Mouse (Mus musculus) frontal cortex, postnatal 14 days (tissue): ENCODE measurements around the gene Ptges2.
"Not testable (repeated sequence)": the region's sequence is repeated elsewhere in the genome, so short reads cannot be mapped to it uniquely, and the experiment has no call there.

Experiments
- DNase-seq, 2 experiments: peaks; one replicate each; pipeline ENCODE4 v3.0.0; 2022; ENCODE audit warnings: low spot score in 2 of 2

Ptges2 gene

DNA sequence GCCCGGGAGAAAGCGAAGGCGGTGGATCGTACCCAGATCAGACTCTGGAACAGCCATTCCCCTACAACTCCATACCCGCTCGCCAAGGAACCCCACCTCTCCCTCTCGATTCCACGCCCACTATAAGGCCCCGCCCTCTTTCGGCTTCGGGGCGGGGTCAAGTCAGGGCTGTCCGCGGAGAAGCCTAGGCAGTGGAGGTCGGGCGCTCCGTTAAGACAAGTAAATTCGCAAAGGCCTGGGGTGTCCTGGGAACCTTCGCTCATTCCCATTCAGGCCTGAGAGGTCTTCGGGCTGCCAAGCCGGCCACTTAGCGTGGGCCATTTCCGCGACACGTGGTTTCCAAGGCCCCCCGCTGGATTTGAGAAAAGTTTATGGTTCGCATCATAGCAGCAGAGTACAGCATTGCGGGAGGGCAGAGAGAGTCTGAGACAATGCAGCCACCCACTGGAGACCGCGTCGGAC is at the start of gene Ptges2:
Gene Ptges2, plus strand, starts transcription at position 413 of the 462 bp plus-strand sequence.
- peak; percentile 84 to 85 for DNase-seq

DNA sequence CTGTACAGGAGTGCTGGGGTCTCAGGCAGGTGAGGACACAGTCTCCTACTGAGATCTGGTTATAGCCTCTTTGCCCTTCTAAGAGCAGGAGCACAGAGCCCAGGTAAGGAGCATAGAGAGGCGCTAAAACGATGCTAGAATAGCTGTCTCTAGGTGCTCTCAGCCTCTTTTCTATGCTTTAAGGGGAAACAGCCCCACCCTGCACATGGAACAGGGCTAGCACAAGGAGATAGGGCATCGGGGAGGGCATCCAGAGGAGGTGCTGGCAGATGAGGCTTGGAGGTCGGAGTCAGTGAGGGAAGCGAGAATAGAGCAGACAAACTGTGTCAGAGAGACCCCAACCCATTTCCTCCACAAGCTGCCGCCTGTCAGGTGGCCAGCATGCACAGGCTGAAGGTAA is 48.7 kb upstream of the Ptges2 start:
- no peak for DNase-seq

DNA sequence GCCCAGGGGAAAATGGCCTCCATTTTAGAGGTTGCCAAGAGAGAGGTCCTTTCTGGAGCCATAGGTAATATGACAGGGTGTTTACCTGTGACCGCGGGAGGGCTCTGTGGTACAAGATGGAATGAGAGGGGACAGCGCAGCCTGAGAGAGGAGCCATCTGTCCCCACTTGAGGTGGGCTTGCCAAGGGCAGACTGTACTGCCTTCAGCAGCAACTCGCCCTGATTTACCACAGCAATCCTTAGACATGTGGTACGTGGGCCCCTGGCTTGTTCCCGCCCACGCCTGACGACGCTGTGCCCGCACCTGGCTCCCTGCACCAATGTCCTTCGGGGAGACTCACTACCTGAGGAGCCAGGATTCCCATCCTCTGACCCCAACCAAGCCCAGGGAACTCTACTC is 47.4 kb upstream of the Ptges2 start:
- no peak for DNase-seq

DNA sequence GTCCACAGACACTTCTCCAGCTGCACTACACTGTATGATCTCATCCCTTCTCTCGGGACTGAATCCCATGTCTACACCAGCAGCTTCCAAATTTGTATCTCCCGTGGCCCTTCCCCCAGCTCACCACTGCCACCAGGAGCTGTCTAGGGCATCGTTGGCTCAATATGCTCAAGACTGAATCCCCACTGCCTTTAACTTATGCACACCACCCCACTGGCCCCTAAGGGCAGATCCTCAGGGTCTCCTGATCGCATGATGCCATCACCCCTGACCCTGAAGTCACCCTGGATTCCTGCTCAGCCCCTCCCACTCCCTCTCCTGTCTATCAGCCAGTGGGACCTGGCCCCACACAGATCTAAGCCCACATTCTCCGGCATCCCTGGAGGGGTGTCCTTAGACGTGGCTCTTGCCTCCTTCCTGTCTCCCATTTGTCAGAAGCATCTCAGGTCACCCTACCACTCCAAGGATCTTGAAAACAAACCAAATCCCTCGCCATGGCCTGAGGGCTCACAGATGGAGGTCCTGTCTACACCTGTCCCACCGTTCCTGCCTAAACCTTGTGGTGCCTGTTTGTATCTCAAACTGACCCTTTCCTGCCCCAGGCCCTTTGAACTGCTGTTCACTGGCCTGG is 46.0 kb upstream of the Ptges2 start:
- DNase-seq: no peak

DNA sequence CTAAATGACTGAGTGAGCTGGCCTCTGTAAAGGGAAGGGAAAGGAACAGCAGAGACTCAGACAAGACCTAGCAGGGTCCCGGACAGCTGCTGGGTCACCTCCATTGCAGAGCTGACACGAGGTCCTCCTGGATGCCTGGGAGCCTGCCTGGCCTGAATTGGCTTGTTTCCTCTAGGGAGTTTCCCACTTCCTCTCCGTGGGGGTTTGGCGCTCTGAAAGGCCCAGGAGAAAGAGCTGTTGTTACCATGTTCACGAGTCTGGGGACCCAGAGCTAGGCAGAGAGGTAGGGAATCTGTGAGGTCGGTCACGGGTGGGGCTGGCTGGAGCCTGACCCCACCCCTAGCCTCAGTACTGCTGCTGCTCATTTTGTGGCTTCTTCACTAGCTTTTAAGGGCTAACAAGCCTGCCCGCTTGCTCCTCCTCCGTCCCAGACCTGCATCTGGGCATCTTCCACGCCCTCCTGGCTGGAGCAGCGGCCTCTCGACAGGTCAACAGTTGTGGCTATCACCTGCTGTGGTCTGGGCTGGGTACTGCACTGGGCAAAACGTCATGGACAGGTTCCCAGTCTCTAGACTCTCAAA is 45.1 kb upstream of the Ptges2 start:
- no peak for DNase-seq

DNA sequence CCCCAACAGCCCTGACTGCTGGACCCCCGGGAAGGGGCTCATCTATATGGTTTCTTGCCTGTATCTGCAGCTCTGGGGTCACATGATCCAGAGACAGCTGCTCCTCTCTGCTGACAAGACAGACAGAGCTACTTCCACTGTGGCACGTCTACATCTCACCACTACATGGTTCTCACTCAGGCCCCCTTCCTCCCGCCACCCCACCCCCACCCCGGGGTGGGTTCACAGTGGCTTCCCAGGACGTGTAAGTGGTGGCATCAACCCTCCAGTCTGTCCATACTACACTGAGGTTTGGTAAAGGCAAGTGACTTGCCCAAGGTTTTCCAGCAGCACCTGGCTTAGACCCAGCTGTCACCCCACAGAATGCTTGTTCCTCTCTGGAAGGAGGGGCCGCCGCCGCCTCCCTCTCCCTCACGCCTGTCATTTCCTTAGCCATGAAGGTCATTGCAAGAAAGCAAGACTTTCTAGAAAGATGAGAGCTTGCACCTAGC is 44.2 kb upstream of the Ptges2 start:
- DNase-seq: no peak

DNA sequence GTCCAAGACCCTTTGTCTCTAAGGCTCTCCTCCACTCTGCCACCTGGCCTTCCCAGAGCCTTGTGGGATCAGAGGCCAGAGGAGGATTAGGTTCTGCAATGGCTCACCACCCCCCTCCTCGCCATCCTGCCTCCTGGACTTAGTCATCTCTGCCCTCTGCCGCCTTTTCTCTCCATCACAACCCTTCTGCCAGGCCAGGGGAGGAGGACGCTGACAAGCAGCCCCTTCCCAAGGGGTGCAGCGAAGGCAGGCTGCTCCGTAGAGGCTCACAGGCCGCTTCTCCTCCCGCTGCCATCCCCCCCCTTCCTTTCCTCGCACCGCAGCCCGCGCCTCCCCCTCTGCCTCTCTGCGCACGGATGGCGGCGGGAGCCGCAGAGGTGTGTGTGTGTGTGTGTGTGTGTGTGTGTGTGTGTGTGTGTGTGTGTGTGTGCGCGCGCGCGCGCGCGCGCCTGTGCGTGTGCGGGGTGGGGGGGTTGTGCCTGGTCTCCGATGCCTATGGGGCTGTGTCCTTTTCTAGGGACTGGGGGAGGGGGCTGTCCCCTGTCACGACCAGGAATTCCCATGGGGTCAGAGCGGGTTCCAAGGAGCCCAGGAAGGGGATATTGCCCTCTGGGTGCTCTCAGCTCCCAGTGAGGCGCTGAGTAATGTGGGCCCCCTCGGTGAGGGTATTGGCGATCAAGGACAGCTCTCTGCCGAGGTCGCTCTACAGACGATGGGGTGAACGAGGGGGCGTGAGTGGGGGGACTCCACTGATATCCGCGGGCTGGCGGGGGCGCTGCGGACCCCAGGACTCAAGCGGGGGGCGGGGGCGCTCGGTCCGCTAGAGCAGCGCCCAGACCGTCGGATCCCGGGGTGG is 43.3 kb upstream of the Ptges2 start, which contains the start of gene Ciz1:
Gene Ciz1, plus strand, starts transcription at position 177 of the 856 bp plus-strand sequence.
- no peak for DNase-seq

DNA sequence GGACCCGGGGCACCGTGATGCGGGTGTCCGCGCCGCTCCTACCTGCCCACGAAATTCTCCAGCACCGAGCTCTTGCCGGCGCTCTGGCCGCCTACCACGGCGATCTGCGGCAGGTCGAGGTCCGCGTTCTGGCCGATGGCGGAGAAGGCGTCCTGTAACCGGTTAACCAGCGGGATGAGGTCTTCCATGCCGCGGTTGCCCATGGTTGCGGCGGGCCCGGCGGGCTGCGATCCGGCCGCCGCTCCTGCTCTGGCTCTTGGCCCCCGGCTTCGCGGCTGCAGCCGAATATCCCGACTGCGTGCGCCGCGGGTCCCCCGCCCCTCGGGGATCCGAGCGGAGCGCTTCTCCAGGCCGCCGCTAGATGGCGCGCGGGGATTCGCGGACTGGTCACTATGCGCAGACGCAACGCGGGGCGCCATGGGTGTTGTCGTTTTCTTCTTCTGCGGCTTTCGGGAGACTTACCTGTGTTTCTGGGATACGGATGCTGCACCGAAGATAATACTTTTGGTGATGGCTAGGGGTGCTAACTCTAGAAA is 42.6 kb upstream of the Ptges2 start, which contains the start of gene Dnm1:
Gene Dnm1, minus strand, starts transcription at position 332 of the 536 bp plus-strand sequence.
- DNase-seq: peak; percentile 84 to 93

DNA sequence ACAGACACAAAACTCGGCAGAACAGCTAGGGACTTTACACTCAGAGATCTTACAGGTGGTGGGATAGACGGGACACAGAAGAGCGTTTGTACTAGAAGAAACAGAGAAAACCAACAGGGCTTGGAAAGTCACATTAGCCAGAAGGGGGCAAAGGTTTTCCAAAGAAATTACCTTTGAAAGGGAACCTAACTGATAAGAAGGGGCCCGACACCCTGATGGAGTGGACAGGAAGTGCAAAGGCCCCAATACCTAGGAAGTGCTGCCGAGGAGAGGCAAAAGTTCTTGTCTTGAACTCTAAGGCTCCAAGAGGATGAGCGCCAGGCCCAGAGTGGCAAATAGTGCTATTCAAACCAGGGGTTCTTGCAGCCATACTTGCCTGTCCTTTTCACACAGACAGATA is 41.9 kb upstream of the Ptges2 start:
- no peak for DNase-seq

DNA sequence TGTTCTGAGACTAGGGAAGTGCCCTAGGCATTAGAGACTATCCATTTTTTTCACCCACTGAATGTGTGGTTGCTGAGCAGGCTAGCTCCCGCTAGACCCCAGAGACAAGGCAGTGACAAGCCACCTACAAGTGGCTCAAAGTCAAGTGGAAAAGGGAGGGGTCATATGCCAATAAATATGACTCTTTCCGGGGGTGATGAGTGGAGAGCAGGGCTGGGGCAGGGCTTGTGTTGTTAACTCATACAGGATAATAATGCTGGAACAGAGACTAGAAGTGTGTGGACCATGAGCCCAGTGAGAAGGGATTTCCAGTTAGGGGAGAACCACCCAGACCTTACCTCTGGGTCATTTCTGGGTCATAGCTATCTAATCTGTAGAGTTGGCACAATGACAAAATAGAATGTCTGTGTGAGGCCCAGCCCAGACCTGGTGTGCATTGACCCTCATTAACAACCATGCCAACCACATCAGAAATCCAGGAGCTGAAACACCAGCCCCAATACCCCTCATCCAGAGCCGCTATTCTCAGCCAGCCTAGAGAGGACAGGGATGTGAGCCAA is 41.3 kb upstream of the Ptges2 start:
- DNase-seq: no peak

DNA sequence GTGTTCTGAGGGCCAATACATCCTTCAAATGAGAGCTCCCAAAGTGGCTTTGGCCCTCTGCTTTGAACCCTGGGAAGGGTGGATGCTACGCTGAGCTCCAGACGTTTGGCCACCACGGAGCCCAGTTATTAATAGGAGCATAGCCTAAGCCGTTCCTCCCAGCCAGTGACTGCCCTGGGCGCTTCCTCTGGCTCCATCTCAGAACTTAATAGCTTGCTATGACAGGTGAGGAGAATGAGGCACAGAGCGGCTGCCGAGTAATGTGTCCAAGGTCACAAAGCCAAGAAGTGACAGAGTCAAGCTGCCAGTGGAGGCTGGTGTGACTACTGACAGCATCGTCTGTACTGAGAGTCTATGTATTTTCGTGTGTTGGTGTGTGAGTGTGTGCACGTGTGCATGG is 39.5 kb upstream of the Ptges2 start:
- no peak for DNase-seq

DNA sequence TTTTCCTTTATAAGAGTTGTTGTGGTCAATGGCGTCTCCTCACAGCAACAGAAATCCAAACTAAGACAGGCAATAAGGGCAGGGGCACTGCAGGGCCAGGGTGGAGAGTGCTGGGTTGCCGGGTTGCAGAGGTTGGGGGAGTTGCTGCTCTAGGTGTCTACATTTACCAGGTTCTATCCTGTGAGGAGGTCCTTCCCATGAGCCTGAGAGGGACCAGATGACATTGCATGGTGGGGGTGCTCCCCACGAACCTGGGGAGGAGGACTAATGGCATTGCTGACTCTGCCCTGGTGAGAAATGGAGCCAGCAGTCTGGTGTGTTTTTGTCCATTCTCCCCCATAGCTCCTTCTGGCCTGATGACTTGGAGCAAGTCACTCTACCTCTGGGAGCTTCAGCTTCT is 38.0 kb upstream of the Ptges2 start:
- DNase-seq: no peak

DNA sequence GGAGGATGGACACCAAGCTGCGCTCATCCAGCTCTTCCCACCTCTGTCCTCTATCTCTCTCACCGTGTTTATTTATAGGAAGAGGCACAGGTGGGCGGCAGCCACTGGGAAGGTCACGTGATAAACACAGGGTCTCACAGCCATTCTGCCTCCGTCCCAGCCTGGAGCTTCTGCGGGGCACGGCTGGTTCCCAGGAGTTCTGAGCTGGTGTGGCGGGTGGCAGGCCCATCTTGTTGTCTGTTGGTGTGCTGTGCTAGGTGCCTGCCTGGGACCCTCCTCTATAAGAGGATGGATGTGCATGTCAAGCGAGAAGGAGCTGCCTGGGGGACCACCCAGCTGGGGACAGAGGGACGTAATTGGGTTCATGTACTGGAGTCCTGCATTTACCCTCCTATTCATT is 37.3 kb upstream of the Ptges2 start:
- no peak for DNase-seq

DNA sequence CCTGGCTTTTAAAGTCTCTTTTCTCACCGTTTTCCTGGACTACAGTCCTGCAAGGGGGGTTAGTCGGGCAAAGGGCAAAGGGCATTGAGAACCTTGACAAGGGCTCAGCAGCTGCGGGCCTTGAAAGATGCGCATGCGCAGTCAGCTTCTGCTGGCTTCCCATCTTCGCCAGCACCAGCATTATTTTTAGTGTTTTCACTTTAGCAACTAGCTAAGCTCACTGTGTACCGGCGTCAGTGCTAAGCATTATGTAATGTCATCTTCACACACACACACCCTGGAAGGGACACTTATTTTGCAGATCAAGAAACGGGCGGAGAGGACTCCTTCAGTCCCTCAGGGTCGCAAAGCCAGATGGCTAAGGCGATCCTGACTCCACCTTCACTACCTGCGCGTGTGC is 35.0 kb upstream of the Ptges2 start:
- DNase-seq: peak; percentile 67 to 77

DNA sequence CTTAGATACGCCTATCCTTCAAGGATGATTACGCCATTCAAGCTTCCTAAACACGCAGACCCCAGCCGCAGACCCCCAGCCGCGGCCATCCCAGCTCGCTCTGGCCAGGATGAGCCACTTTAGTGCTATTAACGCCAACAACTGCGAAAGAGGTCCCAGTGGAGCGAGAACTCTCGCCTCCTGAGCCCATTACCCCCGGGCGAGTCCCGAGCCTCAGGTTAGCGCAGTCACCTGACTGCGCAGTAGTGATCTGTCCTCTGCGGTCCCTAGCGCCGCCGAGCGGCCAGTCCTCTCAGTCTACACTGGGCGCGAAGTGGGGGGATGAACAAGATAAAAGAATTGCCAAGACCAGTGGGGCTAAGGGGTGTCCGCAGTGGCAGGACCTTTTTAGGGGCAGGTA is 34.3 kb upstream of the Ptges2 start:
- peak; percentile 60 to 66 for DNase-seq

DNA sequence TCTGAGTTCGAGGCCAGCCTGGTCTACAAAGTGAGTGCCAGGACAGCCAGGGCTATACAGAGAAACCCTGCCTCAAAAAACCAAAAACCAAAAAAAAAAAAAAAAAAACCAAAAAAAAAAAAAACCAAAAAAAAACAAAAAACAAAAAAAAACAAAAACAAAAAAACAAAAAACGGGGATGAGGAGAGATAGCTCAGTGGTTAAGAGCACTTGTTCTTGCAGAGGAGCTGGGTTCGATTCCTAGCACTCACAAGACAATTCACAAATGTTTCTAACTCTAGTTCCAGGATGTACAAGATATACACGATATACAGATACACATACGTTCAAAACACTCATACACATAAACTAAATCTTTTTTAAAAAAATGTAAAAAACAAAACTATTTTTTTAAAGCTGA is 33.4 kb upstream of the Ptges2 start:
- DNase-seq: not testable (repeated sequence)

DNA sequence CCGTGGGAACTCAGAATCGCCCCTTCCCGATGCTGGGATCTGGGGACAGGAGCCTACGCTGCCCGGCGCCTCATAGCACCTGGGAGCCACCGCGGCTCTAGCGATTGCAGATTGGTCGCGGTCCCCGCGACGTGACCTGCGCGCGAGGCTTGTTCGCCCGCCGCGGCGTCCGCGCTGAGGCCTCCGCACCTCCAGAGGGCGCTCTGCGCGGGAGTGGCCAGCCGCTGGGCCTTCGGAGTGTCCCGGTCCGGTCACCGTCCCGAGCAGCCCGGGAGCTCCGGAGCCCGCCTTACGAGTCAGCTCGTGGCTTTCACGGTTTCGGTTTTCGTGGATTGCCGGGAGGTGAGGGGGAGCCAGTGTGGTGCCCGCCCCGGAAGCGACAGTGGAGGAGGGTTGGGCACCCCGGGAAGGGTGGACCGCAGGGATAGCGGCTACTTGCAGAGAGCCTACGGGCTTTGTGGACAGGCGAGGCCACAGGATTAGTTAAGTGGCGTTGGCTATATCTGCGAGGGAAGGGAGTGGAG is 32.8 kb upstream of the Ptges2 start:
- peak; percentile 78 to 86 for DNase-seq

DNA sequence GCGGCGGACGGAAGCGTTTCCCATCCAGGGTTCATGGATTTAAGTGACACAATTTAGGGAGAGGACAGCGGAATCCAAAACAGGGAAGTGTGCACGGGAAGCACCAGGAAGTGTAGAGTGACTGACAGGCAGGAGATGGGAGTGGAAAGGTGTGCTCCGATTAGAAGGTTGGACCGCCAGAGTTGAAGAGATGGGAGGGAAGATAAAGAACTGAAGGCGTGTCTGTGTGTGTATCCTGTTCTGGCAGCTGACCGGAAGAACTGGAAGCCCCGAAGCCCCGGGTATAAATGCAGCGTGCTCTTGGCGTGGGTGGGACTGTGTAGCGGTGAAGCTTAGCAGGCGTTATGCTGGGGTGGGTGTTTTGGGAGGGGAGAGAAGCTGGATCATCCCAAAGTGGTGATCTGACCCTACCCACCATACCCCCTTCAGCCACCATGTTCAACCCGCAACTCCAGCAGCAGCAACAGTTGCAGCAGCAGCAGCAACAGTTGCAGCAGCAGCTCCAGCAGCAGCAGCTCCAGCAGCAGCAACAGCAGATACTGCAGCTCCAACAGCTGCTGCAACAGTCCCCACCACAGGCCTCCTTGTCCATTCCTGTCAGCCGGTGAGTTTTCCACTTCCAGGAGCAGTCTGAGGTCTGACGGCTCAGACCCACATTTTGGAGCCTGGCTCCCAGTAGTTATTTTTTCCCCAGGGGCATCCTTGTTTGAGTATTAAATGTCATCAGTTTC is 32.2 kb upstream of the Ptges2 start:
- DNase-seq: no peak

DNA sequence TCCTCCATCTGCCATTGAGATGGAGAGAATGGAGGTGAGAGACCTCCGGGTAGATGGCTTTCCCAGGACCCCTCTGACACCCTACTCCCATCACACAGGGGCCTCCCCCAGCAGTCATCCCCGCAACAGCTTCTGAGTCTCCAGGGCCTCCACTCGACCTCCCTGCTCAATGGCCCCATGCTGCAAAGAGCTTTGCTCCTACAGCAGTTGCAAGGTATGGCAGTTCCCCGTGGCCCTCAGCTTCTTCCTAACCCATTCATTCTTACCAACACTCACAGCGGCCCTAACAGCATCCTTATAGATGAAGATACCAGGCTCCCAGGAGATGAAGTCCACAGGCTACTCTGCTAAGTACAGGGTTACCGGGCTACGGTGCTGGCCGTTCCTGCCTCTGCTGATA is 31.6 kb upstream of the Ptges2 start:
- no peak for DNase-seq

DNA sequence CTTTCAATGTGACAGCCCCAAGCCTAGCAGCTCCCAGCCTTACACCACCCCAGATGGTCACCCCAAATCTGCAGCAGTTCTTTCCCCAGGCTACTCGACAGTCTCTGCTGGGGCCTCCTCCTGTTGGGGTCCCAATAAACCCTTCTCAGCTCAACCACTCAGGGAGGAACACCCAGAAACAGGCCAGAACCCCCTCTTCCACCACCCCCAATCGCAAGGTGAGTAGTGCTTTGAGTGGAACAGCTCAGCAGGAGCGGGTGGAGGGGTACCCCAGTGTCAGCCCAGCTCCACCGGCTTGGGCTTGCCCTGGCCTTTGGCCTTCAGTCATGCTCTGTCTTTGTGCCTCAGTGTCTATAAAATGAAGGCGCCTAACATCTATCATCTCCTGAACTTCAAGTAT is 28.4 kb upstream of the Ptges2 start:
- no peak for DNase-seq

DNA sequence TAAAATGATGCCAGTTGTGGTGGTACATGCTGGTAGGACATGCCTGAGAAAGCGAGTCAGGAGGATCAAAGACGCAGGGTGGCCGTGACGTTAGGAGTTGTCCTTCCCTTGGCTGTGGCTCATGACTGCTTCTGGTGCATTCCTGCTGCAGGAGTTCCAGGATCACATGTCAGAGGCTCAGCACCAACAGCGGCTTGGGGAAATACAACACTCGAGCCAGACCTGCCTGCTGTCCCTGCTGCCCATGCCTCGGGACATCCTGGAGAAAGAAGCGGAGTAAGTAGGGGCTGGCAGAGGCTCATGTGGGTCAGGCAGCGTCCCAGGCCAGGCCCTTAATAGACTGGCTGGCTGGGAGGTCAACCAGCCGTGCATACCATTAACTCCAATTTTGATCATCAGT is 21.5 kb upstream of the Ptges2 start:
- DNase-seq: no peak
